Comparison of ENCODE assay signal across 24 mouse cellular contexts in genomic region chr3:145490279-145490678, GRCm38 (mm10).
"Had no signal": no experiment of that assay in that cellular context is flagged by ENCODE, and none has a peak within 500 bp of the region (broad histone marks: within the 10 kb centered on the region; RNA-seq: fewer than 3 reads in every experiment).

No protein-coding gene starts in this region.

- H3K9ac ChIP-seq: forebrain, postnatal 0 days; heart, embryonic 12.5 days; hindbrain, embryonic 13.5 days; hindbrain, embryonic 15.5 days; kidney, embryonic 15.5 days; limb, embryonic 12.5 days had no signal

- ATAC-seq: forebrain, postnatal 0 days; hindbrain, postnatal 0 days; intestine, embryonic 16.5 days had no signal

- H3K4me2 ChIP-seq: heart, embryonic 12.5 days; hindbrain, embryonic 13.5 days; hindbrain, embryonic 15.5 days; kidney, embryonic 15.5 days; limb, embryonic 12.5 days; liver, embryonic 11.5 days had no signal

- H3K4me1 ChIP-seq: heart, embryonic 10.5 days; heart, embryonic 12.5 days; hindbrain, embryonic 13.5 days; hindbrain, embryonic 15.5 days; kidney, embryonic 15.5 days; limb, embryonic 10.5 days had no signal

- H3K4me3 ChIP-seq: heart, embryonic 10.5 days; heart, embryonic 12.5 days; hindbrain, embryonic 13.5 days; hindbrain, embryonic 15.5 days; kidney, embryonic 15.5 days; layer of hippocampus, adult 2 months; left cerebral cortex, adult 2 months; limb, embryonic 10.5 days; limb, embryonic 12.5 days had no signal

- H3K27me3 ChIP-seq: hindbrain, embryonic 13.5 days; hindbrain, embryonic 15.5 days; kidney, embryonic 15.5 days; limb, embryonic 12.5 days had no signal

- H3K9me3 ChIP-seq: heart, embryonic 10.5 days; heart, embryonic 12.5 days; hindbrain, embryonic 13.5 days; hindbrain, embryonic 15.5 days; kidney, embryonic 15.5 days; limb, embryonic 10.5 days; limb, embryonic 12.5 days had no signal

- DNase-seq: forebrain, postnatal 0 days; gastrocnemius, postnatal 10 days; gastrocnemius, postnatal 36 days; heart, adult 11 months; heart, postnatal 10 days; kidney, adult 11 months; kidney, adult 2 months; kidney, adult 9 months; kidney, postnatal 14 days; kidney, postnatal 4 days; liver had no signal

- H3K27ac ChIP-seq: heart, embryonic 10.5 days; hindbrain, embryonic 13.5 days; hindbrain, embryonic 15.5 days; hindbrain, postnatal 0 days; kidney, embryonic 15.5 days; kidney, postnatal 0 days; layer of hippocampus, adult 2 months; left cerebral cortex, adult 2 months; limb, embryonic 10.5 days; limb, embryonic 12.5 days had no signal

- H3K36me3 ChIP-seq: heart, embryonic 10.5 days; heart, embryonic 12.5 days; hindbrain, embryonic 13.5 days; hindbrain, embryonic 15.5 days; kidney, embryonic 15.5 days; limb, embryonic 10.5 days; limb, embryonic 12.5 days had no signal
